Mouse (Mus musculus) T-cell, adult 2 months (primary cell): ENCODE measurements around the gene Aff1.
A peak's percentile ranks its signal among the peaks of the same experiment; 100 is the strongest.

ENCODE experiments used
- DNase-seq: peaks from one replicate; pipeline ENCODE4 v3.0.0; 2022; ENCODE audit warnings: low spot score

Gene Aff1

DNA sequence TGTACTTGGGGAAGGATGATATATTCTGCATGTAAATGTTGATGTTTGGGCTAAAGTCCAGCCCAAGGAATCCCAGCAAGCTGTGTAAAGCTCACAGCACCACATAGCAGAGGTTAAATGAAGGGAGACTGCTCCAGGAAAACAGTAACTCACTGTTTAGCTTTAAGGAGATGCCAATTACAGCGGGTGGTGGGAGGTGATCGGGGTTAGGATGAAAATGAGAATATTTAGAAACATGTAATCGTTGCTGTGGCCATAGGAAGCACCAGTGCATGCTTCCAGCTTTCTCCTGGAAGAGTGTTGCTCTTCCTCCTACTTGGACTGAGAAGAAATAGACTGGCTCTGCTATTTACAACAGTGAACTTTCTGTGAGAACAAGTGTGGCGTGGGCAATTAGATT lies 80.1 kb downstream of the Aff1 start:
- no peak for DNase-seq

DNA sequence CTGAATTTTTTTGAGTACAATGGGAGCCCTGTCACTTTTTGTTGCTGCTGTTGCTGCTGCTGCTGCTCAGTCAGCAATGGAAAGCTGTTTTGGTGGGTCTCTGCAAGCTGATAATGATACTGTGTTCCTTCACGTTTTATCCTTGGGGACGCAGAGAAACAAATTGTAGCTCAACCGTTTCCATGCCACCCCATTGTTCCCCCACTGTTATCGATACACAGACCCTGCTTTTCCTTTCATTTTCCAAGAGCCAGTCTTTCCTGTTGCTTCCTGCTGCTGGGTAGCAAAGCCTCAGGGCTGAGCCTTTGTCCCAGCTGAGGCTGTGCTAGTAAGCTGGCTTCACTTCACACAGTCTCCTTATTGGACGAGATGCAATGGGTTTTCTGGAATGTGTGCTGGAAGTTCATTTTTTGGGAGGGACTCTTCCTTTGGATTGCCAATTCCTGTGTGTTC lies 81.0 kb downstream of the Aff1 start:
- DNase-seq = no peak

DNA sequence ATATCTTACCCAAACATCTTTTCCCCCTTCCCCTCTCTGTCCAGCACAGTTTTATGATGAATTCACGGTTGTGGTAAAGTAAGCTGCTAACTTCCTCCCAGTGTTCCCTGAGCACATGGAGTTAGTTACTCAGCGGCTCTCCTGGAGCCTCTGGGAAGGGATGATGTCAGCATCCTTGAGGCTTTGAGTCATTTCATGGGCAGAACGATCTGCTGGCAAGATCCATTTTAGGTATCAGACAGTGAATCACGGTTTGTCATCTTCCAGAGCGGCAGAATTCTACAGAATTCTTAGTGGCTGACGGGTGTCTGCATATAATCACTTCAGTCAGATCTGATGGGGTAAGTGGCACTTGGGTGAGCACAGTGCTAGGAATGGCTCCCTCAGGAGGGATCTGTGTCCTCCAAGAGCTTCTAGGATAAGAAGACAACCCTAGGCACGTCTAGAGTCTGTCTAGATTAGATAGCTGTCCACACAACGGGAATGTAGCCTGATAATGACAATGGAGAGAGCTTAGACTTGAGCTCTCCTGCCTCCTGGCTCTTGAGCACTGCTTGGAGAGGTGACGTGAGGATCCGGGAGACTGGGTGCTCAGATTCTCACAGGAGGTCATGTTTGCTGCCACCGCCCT lies 82.6 kb downstream of the Aff1 start:
- no peak for DNase-seq

DNA sequence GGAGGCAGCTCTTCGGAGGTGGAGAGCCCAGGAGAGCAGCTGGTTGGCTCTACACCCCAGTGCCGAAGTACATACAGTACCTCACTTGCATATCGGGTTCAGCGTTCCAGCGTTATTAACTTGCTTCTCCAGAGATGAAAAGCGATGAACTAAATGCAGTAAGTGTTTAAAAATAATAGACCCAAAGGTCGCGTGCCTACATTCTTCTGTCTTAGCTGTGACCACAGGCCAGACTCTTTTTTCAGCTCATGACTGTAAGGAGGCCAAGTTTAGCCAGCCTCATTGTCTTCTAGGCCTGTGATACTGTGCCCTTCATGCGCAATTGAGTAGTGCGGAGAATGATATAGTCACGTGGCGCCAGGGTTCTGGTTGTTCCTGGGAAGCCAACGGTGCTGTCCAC lies 83.3 kb downstream of the Aff1 start:
- DNase-seq = no peak

DNA sequence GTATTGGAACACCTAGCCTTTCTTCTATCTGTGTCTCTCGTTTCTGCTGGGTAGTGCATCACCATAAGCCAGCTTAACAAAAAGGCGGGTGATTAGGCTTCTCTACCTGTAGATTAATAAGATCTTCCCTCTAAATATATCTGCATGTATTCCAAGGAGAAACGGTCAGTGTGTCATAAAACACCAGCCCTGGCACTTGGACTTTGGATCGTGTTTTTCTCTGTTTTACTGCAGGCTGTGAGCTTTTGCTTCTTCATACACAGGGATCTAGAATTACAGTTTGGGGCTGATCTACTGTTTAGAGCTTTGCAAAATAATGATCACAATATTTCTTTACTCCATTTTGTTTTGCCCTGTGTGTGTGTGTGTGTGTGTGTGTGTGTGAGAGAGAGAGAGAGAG lies 84.7 kb downstream of the Aff1 start:
- no peak for DNase-seq

DNA sequence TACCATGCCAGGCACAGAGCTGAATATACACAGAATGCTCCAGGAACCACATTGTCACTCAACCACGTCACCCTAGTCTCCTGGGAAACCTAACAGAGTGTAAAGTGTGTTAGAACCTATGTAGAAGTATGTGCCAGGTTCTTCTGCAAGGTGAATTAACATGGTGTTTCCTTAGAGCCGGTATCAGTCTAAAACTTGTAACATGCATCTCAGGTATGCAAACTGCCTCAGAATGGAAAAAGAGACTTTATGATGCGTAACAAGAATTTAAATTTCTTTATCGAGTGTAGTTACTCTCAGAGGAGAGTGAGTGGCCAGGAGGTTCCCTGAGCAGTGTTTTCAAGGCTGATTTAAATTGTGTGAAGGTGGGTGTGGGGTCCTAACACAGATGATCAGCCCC lies 85.3 kb downstream of the Aff1 start:
- no peak for DNase-seq

DNA sequence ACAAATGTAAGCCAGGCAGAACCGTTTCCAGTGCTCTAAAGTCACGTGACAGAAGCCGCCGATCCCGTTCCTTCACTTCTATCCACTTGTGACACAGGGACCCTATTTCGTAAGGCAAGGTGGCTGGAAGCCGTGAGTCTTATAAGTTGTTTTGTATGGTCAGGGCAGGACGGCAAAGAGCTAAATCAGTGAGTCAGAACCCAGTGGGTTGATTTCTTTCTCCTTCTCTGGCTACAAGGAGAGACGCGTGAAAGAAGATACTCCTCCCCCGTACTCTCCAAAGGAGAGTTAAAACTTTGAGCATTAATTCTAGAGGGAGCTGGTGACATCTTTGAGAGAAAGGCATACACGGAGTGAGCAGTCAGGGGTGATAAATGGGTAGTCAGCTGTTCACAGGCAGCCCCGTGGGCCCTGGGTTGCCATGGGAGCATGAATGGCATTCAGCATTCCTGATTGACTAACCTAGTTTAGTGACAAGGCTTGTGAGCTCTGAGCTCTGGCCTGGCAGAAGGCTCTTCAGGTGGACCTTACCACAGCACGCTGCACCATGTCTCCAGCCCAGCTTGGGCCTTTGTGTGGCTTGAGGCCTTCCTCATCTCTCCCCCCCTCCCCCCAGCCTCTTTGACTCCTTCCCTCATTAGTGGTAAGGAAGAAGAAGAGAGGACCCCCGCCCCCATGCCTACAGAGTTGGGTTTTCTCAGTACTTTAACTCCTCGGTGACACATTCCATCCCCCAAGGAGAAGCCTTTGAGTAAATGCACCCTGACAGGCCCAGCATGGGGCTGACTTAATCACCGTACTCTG lies 86.3 kb downstream of the Aff1 start:
- DNase-seq = no peak

DNA sequence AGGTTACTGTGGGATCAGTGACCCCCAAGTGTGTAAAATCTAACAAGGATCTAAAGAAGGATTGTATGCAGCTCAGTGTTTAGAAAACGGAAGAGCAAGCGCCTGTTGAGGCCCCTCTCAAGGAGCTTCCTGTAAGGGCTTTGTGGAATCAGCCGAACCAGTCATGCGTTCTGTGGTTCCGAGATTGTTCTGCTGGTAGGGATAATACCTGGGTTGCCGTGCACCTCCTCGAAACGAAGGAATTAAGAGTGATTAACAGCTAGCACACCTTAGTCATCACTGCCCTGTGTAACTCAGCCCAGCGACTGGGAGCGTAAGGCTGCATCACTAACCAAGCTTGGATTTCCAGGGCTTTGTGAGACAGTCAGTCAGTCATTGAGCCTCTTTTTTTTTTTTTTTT lies 87.7 kb downstream of the Aff1 start:
- DNase-seq = no peak

DNA sequence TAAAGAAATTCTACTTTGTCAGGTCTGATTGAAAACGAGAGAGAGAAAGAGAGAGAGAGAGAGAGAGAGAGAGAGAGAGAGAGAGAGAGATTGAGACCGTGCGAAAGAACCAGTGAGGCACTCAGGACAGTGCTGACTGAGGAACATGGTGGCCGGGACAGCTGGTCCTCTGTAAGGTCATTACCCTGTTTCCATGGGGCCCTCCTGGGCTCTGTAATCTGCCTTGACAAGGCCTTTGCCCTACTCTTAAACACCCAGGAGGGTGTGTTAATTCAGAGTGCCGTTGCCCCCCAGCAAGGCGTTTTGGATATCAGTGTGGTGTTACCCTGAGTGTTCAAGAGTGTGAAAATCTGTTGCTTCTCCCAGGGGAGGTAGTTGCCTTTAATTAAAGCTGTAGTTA lies 88.1 kb downstream of the Aff1 start:
- no peak for DNase-seq

DNA sequence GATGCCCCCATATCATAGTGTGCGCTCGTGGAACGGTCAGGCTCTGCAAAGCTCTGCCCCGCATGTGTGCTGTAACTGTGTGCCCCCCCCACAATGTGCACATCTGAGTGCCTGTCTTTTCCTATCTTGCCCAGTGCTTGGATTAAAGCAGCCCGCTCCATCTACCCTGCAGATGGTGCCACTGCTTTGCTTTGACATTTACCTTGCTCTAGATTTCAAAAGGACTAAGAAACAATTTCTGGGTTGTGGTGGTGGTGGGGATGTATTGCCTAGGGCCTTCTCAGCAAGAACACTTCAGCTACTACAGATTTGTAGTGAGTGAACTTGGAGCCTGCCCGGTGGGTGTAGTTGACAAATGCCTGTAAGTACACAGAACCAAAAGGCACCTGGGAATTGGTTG lies 88.7 kb downstream of the Aff1 start:
- DNase-seq = peak; percentile 30

DNA sequence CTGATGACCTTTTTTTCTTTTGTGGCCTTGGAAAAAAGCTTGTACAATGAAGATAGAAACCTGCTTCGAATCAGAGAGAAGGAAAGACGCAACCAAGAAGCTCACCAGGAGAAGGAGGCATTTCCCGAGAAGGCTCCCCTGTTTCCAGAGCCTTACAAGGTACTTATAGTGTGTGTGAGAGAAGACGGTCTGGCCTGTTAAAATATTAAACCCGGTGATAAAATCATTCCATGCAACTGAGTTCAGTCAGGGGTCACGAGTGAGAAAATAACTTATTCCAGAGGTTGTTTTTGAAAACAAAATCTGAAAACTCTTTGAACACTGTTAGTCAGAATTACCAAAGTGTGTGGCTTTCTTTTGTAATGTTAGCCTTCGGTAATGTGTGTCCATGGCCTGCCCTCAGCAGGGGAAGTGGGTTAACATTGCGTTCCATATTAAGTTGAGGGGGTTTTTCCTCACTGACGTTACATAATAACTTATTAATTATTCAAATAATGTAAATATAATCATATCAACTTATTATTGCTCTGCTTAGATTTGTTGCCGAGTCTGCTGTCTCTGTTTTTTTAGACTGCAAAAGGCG lies 91.0 kb downstream of the Aff1 start:
- no peak for DNase-seq

DNA sequence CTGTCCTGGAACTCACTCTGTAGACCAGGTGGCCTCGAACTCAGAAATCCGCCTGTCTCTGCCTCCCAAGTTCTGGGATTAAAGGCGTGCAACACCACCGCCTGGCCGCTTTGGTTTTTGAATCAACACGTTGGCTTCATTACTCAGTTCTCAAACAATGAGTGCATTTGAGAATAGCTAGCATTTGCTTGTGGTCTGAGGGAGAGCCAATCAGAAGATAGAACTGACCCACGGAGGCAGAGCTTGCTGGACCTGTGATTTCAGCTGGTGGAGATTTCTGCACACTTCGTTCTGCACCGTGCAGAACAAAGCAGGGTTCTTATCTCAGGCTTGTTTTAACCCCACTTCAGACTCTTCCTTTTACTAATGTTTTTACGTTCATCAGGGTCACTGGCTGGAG lies 93.9 kb downstream of the Aff1 start:
- no peak for DNase-seq

DNA sequence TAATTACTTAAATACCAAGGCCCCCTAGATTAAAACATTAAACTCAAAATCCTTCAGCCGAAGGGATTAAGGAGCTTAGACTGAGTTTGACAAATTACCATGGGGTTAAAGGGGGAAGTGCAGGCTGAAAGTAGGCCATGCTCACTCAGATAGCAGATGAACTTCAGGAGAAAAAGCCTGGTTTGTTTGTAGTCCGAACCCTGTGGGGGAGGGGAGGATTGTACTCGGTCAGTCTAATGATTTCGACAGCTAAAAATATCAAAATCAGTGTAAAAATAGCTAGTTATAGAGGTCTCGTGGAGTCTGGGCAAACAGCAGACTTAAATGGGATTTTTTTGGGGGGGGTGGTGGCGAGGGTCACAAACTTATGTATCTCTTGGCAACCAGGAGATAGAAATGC lies 96.3 kb downstream of the Aff1 start:
- DNase-seq = no peak

DNA sequence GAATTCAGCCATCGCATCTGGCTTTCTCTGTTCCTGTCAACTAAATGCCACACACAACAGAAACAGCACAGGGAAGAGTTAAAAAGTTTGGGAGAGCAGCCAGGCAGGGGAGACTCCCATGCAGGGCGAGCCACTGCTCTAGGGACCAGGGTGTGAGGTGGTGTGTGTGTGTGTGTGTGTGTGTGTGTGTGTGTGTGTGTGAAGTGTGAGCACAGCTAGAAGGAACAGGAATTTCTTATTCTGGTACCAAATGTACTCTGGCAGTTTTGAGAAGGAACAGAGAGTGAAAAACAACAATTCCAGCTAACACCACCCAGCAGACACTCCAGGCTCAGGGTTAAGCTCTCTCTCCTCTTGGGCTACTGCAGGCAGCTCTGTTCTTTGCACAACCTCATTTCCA lies 96.8 kb downstream of the Aff1 start:
- DNase-seq = no peak

DNA sequence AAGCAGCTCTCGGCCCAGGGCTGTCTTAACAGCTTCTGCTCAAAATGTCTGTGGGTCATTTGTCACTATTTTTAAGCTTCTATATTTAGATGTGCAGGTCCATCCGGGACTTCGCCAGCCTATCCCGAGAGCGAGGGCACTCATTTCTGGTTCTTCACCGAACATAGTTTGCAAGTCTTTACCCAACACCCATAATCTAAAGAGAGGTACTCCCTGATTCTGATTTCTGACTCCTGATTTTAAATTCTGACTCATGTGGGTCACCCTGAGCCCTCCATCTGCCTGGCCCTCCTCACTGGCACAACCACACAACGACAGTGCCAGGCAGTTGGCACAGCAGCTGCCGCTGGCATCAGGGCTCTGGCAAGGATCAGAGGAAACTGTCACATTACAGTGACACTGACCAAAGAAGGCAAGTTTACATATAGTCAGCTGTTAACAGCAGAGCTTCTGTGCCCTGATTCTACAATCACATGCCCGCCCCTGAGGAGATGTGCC lies 97.5 kb downstream of the Aff1 start:
- no peak for DNase-seq

DNA sequence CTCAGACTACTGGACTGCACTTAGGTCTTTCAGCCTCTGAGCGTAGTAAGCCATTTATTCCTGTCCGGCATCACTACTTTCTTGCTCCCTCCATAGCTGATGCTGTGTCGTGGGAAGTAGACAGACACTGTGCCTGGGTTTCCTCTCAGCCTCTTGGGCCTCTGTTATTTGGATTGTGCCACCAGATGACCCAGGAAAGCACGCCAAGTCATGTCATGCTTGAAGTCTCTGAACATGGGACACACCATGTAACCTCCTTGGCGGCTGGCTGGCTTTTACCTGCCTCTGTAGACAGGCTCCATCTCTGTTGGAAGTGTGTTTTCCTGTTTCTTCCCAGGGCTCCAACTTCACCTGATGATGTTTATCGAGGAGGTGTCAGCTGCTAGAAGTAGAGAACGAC lies 99.6 kb downstream of the Aff1 start:
- no peak for DNase-seq

DNA sequence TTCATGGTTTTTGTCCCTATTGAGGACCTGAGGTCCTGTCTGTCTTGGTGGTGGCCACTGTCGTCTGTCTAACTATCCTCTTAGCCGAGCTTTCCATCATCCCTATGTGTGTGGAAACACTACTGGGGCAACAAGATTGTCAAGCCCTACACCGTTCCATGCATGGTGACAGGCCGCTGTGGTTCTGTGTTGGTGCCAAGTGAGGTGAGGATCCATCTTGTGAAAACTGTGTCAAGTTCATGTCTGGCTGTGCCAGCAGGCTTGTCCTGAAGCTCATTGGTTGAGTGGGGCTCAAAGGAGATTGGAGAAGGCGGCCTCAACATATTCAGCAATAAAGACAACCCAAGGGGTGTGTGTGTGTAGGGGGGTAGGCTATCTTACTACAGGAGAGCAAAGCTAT lies 102.9 kb downstream of the Aff1 start:
- DNase-seq = no peak

DNA sequence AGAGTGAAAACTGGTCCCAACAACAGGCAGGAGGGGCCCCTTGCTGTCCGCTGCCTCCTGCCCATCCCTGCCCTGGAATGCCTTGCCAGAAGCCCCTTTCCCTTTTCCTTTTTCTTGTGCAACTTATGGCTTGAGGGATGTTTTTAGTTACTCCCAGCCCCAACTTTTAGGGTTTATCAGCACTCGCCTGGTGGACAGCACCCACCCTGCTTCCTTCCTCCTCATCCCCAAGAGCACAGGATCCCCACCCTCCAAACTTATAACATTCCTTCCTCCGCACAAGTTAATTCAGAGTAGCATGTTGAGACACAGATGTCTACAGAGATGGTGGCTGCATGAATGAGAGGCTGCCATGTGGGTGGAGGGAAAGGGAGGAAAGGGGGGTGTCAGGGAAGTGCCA lies 103.9 kb downstream of the Aff1 start:
- no peak for DNase-seq

DNA sequence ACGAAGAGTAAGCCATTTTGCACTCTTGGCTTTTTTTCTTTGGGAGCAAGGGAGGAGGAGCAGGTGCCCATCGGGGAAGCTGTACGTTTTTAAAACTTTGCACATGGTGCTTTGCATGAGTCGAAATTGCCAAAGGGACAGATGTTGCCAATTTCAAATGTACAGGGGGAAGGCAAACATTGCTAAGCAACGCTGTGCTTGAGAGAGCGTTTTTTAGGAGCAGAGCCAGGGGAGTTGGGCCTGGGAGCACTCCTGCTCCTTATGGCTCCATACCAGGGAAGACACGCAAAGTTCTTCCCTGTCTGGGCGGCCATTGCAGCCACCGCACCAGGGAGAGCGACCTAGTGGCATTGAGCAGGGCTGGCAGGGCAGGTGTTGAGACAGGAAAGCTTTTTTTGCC lies 105.6 kb downstream of the Aff1 start:
- no peak for DNase-seq

DNA sequence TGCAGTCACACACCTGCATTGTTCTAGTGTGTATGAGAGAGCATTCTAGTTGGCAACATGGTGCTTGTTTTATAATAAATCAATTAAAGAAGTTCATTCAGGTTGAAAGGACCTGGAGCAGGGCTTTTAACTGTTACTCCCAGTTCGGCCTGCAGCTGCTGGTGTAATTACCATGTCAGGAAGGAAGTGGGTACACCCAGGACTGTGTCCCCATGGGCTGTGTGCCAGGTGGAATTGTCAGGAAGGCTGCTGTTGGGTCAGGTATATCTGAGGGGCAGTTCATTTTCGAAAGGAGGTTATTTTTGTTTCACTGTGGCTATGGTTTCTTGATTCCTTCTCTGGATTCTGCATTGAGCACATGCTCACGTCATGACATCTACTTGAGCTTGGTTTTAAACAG lies 107.3 kb downstream of the Aff1 start:
- no peak for DNase-seq

DNA sequence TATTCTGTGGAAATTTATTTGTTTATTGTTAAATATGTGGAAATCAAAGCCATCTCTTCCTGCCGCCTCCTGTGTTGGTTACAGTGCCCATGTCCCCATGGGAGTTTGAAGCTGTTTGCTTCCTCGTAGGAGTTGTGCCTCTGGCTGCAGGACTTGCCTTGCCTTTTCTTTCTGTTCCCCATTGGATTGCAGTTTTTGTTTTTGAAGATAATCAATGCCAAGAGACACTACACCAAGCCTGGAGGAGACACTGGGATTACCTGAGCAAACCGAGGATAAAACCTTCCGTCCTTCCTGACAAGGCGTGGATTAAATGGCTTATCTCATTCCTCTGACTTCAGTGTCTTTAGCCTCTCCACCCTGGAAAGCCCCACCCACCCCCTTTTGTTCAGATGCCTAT lies 107.8 kb downstream of the Aff1 start:
- no peak for DNase-seq

DNA sequence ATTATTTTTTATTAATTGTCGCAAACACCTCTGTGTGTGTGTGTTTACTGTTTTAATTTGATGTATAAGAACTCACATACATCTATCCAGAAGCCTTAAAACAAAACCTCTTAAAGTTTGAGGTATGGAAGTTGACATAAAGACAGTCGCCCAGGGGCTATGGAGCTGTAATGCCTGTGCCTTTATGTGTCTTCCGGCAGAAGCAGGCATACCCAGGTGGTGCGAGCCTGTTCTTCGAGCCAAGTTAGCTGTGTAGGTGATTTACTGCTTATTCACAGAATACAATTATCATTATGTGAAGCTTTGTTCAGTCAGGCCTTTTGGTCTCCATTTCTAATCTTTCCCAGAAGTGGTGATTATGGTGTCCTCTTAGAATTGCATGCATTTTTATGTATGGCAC lies 111.2 kb downstream of the Aff1 start:
- DNase-seq = no peak

DNA sequence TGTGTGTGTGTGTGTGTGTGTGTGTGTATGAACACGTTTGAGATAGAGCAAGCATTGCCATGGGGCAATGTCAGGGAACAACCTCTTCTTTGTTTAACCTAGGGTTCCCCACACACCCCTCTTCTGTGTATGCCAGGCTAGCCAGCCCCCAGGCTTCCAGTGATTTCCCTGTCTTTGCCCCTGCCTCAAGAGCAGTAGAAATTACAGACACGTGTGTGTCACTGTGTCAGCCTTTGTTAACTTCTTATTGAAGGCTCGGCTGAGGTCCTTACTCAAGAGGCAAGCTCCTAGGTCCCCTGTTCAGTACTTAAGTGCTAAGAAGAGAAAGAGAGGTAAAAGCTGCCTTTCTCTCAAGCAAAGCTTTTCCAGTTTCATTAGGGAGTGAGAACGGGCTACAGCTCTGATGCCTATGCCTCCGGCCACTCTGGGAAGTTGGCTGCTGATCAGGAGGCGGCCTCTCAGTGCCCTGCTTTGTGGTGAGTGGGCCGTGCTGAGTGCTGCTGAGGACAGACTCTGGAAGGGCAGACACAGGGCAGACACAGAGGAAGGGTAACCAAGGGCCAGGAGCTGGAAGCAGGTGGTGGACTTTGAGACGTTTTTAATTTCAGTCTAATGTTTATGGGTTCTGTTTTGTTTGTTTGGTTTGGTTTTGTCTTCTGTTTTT lies 111.9 kb downstream of the Aff1 start:
- no peak for DNase-seq
